Mouse (Mus musculus): ENCODE measurements around the gene Tyk2. TPM values are rescaled to one million over a fixed set of nuclear protein-coding genes. Genes with fewer than 3 reads are reported as not detected.

The Tyk2 gene
- 17.6 and 27.7 TPM in 2 replicates for polyA plus RNA-seq (2012; ENCODE audit: low replicate concordance)

GRCm38 (mm10) chr9:21131059-21131956, at the start of gene Tyk2:
Gene Tyk2 (minus strand): TSS chr9:21131243.

DNA sequence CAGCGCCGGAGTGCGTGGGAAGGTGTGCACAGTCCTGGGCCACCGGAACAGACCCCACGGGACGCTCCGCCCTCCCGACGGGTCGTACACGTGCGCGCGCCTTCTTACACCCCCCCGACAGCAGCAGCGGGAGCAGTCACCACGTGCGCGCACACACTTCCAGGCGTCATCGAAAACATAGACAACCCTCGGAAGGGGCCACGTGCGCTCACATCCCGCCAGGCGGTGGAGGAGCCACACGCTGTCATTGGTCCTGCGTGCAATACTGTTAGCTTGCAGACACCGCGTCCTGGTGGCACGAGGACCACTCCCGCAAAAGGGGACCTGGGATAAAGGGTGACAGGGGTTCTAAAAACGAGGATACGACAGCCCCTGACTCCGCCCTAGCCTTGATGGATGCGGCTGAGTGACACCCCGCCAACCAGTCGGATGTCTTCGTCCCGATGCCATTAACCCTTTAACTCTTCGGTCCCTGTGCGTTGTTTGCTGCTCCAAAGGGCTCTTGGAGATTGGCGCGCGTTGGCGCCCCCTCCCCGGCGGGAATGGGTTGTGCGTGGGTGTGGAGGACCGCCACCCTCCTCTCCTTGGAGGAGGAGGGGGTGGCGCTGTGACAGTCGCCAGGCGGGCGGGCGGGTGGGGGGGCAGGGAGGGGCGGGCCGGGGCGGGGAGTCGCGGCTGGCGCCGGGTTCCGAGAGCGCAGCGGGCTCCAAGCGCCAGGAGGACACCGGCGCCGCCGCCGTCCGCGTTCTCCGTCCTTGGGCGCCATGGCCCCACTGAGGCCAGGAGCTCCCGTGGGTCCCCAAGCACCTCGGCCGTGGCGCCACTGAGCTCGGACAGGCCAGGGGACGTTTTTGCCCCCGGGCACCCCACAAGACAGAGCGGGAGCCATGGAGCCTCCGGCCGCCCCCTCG, 34.3 kb upstream of the Tyk2 start, which contains the start of gene Pde4a:
Gene Pde4a, plus strand, starts transcription at position 674 of the 911 bp plus-strand sequence.

GRCm38 (mm10) chr9:21149654-21150419, 18.8 kb upstream of the Tyk2 start, which contains the start of gene Cdc37:
Gene Cdc37 (minus strand): TSS chr9:21149982.

DNA sequence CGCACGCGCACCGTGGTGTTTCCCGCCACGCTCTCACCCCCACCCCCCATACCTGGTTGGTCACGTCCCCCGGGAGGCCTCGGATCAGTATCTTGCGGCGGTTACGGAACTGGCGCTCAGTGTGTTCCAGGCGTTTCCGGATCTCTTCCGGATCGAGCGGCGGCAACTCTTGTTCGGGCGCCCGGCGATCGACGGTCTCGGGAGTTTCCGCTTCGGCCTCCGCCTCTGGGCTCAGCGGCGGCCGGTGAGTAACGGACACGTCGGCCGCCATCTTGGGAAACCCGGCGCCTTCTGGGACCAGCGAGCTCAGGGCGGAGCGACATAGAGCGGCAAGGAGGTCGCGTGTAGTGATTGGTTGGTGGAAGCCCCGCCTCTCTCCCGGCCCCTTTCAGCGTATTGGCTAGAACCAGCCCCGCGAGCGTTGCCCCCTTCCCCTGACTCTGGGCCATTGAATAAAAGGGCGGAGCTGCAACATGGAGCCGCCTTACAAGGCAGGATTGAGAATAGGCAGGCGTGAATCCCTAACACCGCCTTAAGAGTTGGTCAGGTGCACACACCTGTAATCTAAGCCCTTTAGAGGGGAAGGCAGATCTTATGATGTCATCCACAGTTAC, 39.2 kb downstream of the Tyk2 start, which contains the start of the genes Gm38431 and Raver1:
Gene Gm38431, minus strand, starts transcription at position 291 of the 614 bp plus-strand sequence.
Gene Raver1, minus strand, starts transcription at position 302 of the 614 bp plus-strand sequence.

DNA sequence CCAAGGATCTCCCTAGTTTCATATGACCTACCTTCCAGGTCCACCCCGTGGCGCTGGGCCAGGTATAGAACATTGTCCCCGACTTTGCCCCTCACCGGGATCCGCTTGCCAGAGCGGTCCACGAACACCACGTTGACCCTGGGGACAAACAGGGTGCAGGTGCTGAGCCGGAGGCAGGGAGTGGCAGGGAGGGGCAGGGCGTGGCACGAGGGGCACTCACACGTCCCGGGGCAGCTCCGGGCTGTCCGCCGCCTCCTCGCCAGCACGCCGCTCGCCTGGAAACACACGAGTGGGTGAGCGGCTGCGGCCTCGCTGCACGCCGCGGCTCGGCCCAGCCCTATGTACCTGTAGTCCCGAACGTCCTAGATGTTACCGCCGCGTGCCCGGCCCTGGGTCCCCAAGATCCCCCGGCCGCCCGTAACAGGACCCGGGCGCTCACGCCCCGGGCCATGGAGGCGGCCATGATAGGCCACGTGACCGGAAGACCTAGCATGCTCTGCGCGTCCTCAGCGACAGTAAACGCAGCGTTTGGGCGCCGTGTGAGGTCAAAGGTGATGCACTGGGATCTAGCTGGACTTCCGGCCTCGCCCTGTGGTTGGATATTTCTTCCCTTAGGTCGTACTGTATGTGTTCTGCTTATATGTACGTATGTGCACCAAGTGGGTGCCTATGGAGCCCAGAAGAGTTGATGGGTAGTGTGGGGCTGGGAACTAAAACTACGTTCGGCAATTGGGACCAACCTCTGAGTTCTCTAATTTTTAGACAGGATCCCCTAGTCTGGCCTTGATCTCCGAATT, 57.8 kb downstream of the Tyk2 start, which contains the start of the genes Gm49373 and Fdx1l:
Gene Gm49373, minus strand, starts transcription at position 53 of the 797 bp plus-strand sequence.
Gene Fdx1l, minus strand, starts transcription at position 571 of the 797 bp plus-strand sequence.

GRCm38 (mm10) chr9:21067006-21067684, 63.9 kb downstream of the Tyk2 start, which contains the start of gene Zglp1:
Gene Zglp1 (minus strand): TSS chr9:21067093.

Other genes starting within 250 kb of the Tyk2 start
- gene Ppan, start 243.1 kb downstream of the Tyk2 start, polyA plus RNA-seq (2012; ENCODE audit: low replicate concordance): 202 and 218 TPM in 2 replicates
- 272 and 644 TPM in 2 replicates for gene Eif3g, start 232.6 kb downstream of the Tyk2 start, polyA plus RNA-seq (2012; ENCODE audit: low replicate concordance)
- gene Dnmt1, start 171.4 kb downstream of the Tyk2 start, polyA plus RNA-seq (2012; ENCODE audit: low replicate concordance): 96.3 and 121 TPM in 2 replicates
- gene S1pr2, start 154.5 kb downstream of the Tyk2 start, polyA plus RNA-seq (2012; ENCODE audit: low replicate concordance): 2.7 and 3.3 TPM in 2 replicates
- 27.8 and 104 TPM in 2 replicates for gene Mrpl4, start 128.5 kb downstream of the Tyk2 start, polyA plus RNA-seq (2012; ENCODE audit: low replicate concordance)
- 8.4 and 14.7 TPM in 2 replicates for gene Icam1, start 115.3 kb downstream of the Tyk2 start, polyA plus RNA-seq (2012; ENCODE audit: low replicate concordance)
- 75.9 and 114 TPM in 2 replicates for gene Icam4, start 101.9 kb downstream of the Tyk2 start, polyA plus RNA-seq (2012; ENCODE audit: low replicate concordance)
- 4.4 and 5.0 TPM in 2 replicates for gene Icam5, start 99.2 kb downstream of the Tyk2 start, polyA plus RNA-seq (2012; ENCODE audit: low replicate concordance)
- 9.5 and 16.3 TPM in 2 replicates for gene Zglp1, start 64.2 kb downstream of the Tyk2 start, polyA plus RNA-seq (2012; ENCODE audit: low replicate concordance)
- 0.89 and 1.4 TPM in 2 replicates for gene Gm49373, start 58.1 kb downstream of the Tyk2 start, polyA plus RNA-seq (2012; ENCODE audit: low replicate concordance)
- 20.4 and 31.7 TPM in 2 replicates for gene Fdx1l, start 57.6 kb downstream of the Tyk2 start, polyA plus RNA-seq (2012; ENCODE audit: low replicate concordance)
- 63.3 and 174 TPM in 2 replicates for gene Gm38431, start 39.2 kb downstream of the Tyk2 start, polyA plus RNA-seq (2012; ENCODE audit: low replicate concordance)
- gene Raver1, start 39.2 kb downstream of the Tyk2 start, polyA plus RNA-seq (2012; ENCODE audit: low replicate concordance): 330 and 599 TPM in 2 replicates
- 161 and 213 TPM in 2 replicates for gene Cdc37, start 18.7 kb upstream of the Tyk2 start, polyA plus RNA-seq (2012; ENCODE audit: low replicate concordance)
- gene Pde4a, start 34.5 kb upstream of the Tyk2 start, polyA plus RNA-seq (2012; ENCODE audit: low replicate concordance): 15.6 and 28.8 TPM in 2 replicates
- gene Keap1, start 108.1 kb upstream of the Tyk2 start, polyA plus RNA-seq (2012; ENCODE audit: low replicate concordance): 71.0 and 87.9 TPM in 2 replicates
- 2.2 and 3.1 TPM in 2 replicates for gene S1pr5, start 117.2 kb upstream of the Tyk2 start, polyA plus RNA-seq (2012; ENCODE audit: low replicate concordance)
- gene Atg4d, start 134.1 kb upstream of the Tyk2 start, polyA plus RNA-seq (2012; ENCODE audit: low replicate concordance): 101 and 110 TPM in 2 replicates
- 19.7 and 21.5 TPM in 2 replicates for gene Kri1, start 156.7 kb upstream of the Tyk2 start, polyA plus RNA-seq (2012; ENCODE audit: low replicate concordance)
- gene Cdkn2d, start 160.2 kb upstream of the Tyk2 start, polyA plus RNA-seq (2012; ENCODE audit: low replicate concordance): 15.0 and 27.2 TPM in 2 replicates
- 0.08 TPM in 1 of 2 replicates, not detected in the other for gene Ap1m2, start 181.1 kb upstream of the Tyk2 start, polyA plus RNA-seq (2012; ENCODE audit: low replicate concordance)
- 38.6 and 62.0 TPM in 2 replicates for gene Slc44a2, start 189.5 kb upstream of the Tyk2 start, polyA plus RNA-seq (2012; ENCODE audit: low replicate concordance)
- 37.6 and 56.9 TPM in 2 replicates for gene Ilf3, start 236.6 kb upstream of the Tyk2 start, polyA plus RNA-seq (2012; ENCODE audit: low replicate concordance)